Mouse (Mus musculus) CH12.LX (cell line): ENCODE data around the gene Mark2.

Experiments
- CTCF ChIP-seq, 2 experiments: IDR thresholded peaks in 1 of 2; conservative IDR thresholded peaks in 1 of 2; 2 replicates each; pipeline ENCODE4 v1.5.1; 2011 to 2012; ENCODE audit warnings: low read depth in 2 of 2, low read length in 2 of 2, improper control_type of control experiment in 1 of 2, inconsistent platforms in 1 of 2, mild to moderate bottlenecking in 1 of 2, moderate library complexity in 1 of 2
- ELF1 ChIP-seq: IDR thresholded peaks from 2 replicates; pipeline ENCODE4 v1.6.1; 2014; ENCODE audit warnings: low read depth, mild to moderate bottlenecking, inconsistent platforms, low read length, improper control_type of control experiment
- HCFC1 ChIP-seq: IDR thresholded peaks from 2 replicates; pipeline ENCODE4 v1.6.1; 2012; ENCODE audit warnings: low read depth, mild to moderate bottlenecking, inconsistent platforms, low read length, improper control_type of control experiment
- JUN ChIP-seq: IDR thresholded peaks from 2 replicates; pipeline ENCODE4 v1.6.1; 2011; ENCODE audit warnings: low read depth, mild to moderate bottlenecking, low read length, improper control_type of control experiment, moderate library complexity; ENCODE audit not compliant: insufficient read depth
- NRF1 ChIP-seq: IDR thresholded peaks from 2 replicates; pipeline ENCODE4 v1.6.1; 2014; ENCODE audit warnings: low read depth, mild to moderate bottlenecking, inconsistent platforms, low read length, improper control_type of control experiment, moderate library complexity
- POLR2A ChIP-seq: IDR thresholded peaks from 2 replicates; pipeline ENCODE4 v1.6.1; 2011; ENCODE audit warnings: low read depth, mild to moderate bottlenecking, improper control_type of control experiment, low read length
- USF1 ChIP-seq: IDR thresholded peaks from 2 replicates; pipeline ENCODE4 v1.6.1; 2014; ENCODE audit warnings: low read depth, mild to moderate bottlenecking, inconsistent platforms, low read length, improper control_type of control experiment

DNA sequence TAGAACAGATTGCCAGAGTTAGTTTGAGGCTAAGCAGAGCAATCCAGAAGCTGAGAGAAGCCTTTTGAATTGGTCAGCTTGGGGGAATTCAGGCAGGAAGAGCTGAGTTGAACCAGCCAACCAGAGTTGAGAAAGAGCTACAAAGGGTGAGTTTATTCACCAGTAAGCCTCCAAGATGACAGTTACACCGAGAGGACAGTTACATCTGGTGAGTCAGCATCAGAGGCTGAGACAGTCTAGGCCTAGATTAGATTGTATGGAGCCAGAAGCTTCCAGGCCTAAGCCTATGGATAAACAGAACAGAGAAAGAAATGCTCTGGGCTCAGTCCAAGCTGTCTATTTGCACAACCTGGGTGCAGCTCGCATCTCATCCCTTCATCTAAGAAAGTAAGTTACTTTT lies 36.0 kb upstream of the Mark2 start:
- TF ChIP-seq HCFC1 (no peak), POLR2A (no peak), CTCF (conservative IDR thresholded peaks at IDR 0.05 in 1 of 2, IDR thresholded peaks at IDR 0.05 in 1 of 2; ENCODE audit: low read depth in 2 of 2, low read length in 2 of 2) (no peak), ELF1 (no peak), USF1 (no peak), JUN (no peak), NRF1 (no peak)
